Mouse (Mus musculus) liver, adult (tissue): ENCODE data around the gene Sec63.

Experiments
- GATA4 ChIP-seq: IDR thresholded peaks from 2 replicates; pipeline ENCODE4 v1.6.1; 2014; ENCODE audit warnings: mild to moderate bottlenecking, low read length; ENCODE audit not compliant: insufficient replicate concordance

Sec63 gene

DNA sequence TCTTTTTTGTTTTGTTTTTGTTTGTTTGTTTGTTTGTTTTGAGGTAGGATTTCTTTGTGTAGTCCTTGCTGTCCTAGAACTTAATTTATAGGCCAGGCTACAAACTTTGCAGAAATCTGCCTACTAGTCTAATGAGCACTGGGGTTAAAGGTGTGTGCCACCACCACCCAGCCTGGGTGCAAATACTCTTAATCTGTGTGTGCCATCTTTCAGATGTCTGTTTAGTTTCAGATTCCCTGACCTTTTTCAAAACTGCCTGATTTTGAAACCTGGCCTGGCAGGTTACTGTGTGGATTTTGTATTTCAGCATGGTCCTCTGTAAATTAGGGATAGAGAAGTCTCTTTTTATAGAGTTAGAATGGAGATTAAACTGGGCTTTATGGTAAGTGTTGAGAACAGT, 4.0 kb downstream of the Sec63 start:
- TF ChIP-seq GATA4: peak; percentile 88; the same call in 1 of the 2 replicates

DNA sequence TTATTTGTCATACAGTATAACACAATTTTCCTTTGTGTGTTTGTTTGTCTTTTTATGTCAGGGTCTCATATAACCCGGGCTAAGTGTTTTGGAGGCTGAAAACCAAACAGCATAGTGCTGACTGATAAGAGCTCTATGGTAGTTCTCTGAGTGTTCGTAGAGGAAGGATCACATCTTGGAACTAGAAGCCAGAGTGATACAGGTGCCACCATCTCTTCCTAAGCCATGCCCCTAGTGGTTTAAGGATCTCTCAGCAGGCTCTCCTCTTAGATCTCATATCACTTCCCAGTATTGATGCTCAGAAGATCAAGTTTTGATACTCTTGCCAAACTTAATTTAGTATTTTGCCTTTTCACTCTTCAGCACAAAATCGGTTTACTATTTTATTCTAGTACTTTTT, 14.2 kb downstream of the Sec63 start:
- no peak for TF ChIP-seq GATA4

DNA sequence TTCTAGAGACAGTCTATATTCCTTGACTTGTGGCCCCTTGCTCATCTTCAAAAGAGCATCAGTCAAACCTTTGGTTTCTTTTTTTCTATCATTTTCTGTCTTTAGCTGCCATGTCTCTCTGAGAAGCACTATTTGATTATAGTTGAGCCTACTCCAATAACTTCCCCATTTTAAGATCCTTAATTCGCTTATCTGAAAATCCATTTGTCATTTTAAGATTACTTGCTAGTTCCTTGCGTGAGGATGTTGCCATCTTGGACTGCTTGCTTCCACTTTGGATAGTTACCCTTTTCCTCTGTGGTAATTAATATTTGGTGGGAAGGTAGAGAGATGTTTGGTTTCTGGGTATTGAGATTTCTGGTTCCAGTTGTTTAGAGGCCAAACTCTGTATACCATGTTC, 19.5 kb downstream of the Sec63 start:
- TF ChIP-seq GATA4: no peak

DNA sequence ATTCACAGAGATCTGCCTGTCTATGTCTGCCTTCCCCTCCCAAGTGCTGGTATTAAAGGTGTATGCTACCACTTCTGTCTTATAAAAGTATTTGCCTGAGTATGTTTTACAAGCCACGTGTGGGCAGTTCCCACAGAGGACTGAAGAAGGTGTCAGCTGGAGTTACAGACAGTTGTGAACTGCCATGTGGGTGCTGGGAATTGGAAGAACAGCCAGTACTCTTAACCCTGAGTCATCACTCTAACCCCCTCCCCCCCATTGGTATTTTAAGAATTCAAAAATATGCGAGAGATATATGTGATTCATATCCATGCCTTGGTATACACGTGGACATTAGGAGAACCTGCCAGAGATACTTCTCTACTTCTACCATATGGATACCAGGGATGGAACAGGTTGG, 20.4 kb downstream of the Sec63 start:
- no peak for TF ChIP-seq GATA4

DNA sequence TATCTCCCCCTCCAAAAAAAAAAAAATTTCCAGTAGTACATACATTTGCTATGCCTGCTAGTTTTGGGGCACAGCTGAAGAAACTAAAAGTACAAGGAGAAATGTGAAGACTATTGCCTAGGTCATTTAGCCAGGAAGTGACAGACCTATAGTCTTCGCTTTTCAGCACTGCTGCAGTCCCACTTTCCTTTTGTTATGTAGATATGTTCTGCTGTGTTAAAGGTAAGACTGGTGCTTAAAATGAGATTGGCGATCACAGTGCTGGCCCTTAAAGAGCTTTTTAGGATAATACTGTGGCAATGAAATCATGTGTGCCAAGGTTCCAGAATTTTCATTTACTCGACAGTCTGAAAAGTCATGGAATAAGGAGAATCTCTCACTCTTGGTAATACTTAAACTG, 39.6 kb downstream of the Sec63 start:
- TF ChIP-seq GATA4: no peak

DNA sequence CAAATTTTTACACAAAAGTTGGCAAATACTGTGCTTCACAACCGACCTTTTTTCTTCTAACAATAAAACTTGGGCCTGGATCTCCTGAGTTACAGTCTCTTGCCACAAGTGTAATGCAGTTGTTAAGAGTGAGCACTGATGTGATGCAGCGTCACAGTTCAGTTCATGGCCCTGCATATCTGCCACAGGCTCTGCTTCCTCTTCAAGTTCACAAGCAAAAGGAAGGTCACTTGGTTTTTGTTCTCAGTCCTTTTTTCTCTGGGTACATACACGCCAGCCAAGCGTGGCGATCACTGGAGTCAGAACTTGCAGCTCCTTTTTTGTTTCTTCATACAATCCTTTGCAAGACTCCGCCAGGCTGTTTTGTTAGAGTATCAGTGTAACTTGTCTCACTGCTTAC, 64.6 kb downstream of the Sec63 start:
- TF ChIP-seq GATA4: no peak

DNA sequence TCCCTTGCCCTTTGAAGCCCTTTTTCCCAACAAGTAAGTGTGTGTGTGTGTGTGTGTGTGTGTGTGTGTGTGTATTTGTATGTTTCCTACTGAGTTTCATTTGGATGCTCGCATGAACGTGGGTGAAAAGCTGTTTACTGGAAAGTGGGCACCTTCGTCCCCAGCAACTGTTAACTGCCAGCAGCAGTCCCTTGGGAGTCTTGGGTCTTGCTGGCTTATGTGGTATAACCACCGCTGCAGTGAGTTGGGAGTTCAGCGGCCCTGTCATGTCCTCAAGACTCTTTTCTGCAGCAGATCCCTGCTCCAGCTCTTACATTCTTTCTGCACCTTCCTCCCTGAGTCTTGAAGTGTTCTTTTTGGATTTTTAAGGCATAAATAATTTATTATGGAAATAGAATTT, 65.9 kb downstream of the Sec63 start:
- no peak for TF ChIP-seq GATA4

DNA sequence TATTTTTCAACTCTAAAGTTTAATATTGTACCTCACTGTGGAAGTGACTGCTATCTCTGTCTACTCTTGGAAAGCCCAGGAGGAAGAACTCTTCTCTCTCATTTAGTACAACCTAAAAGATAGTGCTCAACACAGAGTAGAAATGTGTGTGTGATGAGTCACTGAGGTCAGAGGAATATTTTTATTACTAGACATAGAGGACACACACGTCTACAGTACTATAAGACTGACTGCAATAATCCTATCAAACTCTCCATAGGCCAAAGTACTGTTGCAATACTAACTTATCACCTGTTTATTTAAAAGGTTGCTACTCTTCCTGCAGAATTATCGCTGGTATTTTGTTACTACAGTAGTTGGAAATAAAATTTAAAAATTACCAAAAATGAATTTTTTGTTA, 68.7 kb downstream of the Sec63 start:
- TF ChIP-seq GATA4: no peak

DNA sequence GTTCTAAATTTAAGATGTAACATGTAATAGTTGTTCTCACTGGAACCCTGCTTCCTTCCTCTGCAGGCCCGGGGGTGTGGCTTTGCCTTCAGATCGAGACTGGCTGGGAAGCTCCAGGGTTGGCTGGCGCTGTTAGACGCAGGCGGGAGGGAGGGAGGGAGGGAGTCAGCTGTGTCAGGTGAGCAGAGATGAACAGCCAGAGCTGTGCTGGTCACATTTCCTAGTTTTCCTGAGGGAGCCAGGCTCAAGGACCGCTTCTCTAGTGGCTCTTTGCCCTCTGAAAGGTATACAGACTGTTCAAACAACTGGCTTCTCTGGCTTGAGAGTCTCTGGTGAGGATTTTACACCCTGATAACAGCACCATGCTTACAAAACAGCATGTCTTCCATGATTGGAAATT, 69.1 kb downstream of the Sec63 start:
- no peak for TF ChIP-seq GATA4

DNA sequence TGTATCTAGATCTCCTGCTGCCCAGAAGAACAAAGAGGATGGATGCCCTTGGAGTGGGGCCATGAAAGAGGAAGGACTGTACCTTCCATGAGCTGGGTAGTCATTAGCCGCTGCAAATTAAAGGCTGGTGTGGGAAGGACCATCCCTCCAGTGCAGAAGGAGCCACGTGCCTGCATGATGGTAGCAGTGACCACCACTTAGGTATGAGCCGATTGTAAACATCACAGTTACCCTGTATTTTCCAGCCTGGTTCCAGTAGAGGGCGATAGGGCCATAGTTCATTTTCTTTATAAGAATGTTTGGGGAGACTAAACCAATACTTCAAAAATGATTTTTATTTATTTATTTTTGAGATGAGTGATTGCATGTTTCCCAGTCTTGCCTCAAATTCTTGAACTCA, 71.4 kb downstream of the Sec63 start:
- TF ChIP-seq GATA4: no peak

DNA sequence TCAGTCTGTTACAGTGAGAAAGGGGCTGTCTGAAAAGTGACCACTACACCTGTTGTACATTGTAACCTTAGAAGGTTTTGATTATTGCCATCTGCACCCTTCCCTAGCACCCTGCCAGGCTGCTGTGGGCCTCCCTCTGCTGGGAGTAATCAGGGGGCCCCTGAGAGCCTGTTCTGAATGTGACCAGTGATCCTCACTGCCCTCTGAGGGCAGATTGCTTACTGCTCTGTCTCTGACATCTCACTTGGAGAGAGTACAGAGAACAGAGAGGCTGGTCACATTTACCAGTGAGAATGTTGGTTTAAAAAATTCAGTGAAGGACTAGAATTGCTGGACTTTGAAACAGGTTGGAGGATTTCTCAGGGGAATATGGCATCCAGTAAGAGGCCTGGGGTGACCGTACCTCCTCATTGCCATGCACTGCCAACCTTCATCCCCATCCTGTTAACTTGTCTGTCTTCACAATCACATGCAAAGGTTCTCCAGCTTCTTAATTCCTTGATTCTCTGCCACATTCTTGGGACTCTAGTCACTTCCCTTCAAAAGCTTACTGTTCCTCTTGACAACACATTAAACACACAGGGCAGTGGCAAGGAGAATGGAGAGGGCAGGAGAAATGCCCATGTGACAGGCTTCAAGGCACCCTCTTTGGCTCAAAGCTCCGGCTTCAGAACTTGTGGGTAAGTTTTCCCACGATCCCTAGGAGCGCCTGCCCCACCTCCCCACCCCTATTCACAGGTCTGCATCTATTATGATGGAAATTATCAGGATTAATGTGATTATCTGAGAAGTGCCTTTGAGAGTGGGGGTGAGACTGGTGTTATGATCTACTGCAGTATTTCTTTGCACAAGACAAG, 72.8 kb downstream of the Sec63 start:
- no peak for TF ChIP-seq GATA4

DNA sequence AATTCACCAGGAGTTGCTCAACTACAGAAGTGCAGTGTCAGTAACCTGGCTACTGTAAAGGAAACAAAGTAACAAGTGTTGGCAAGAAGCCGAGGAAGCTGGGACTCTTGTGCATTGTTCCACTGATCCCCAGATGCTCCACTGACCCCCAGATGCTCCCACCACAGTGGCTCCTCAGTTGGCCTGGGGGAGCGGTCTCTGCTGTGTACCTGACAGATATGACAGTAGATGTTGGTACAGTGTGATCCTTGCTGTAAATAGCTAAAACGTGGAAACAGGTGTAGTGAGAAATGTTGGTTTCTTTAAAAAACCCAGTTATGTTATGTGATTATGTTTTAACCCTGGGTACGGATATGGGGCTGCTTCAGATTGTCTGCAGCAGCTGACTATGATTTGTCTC, 76.8 kb downstream of the Sec63 start:
- no peak for TF ChIP-seq GATA4

DNA sequence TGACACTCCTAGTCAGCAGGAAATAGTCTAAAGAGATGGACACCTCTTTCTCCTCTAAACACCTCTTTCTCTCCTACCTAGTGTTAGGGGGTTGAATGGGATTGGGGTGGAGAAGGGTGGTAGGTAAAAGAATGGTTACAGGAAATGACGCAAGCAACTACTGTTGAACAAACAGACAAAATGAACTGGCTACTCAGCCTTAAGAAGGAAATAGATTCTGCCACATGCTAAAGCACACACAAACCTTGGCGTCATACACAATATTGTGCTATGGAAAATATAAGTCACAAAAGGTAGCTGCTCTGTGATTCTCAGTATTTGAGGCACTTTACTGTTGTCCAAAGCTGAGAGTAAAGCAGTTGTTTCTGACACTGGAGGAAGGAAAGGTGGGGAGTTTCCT, 77.4 kb downstream of the Sec63 start:
- TF ChIP-seq GATA4: no peak

DNA sequence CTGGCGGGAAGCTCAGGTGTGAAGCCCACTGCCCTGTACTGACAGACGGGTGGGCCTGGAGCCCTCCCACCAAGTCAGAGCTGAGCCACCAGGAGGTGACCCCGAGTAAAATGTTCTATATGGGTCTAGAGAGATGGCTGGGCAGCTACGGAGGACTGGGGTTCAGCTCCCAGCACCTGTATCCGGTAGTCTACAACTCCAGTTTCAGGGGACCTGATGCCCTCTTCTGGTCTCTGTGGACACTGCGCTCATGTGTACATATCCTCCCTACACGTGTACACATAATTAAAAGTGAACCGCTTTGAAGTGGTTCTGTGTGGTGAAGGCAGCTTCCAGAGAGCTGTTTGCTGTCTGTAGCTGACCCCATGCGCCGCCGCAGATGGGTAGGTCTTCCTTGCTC, 78.7 kb downstream of the Sec63 start:
- no peak for TF ChIP-seq GATA4

DNA sequence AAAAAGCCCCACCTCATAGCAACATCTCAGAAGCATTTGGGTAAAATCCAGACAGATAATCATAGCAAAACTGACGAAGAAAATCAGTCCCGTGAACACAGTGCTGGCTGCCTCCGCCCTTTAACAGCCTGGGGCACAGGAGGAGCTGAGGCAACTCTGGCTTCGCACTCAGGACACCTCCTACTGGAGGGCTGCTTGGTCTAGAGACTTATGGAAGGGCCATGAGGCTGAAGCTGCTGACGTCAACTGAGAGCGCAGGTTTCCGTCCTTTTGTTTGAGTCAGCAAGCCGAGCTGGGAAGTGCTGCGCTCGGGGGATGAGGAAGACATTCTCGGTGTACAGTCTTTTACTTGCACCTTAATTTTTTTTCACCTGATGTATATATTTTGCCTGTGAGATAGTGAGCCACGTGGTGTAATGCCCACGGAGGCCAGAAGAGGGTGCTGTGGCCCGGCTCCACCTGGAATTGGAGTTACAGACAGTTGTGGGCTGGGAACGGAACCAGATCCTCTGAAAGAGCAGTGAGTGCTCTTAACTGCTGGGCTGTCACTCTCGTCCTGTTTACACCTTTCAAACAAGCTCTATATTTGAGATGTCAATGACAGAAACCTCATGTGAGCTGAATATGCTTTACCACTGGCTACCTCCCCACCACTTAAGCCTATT, 80.4 kb downstream of the Sec63 start:
- no peak for TF ChIP-seq GATA4

DNA sequence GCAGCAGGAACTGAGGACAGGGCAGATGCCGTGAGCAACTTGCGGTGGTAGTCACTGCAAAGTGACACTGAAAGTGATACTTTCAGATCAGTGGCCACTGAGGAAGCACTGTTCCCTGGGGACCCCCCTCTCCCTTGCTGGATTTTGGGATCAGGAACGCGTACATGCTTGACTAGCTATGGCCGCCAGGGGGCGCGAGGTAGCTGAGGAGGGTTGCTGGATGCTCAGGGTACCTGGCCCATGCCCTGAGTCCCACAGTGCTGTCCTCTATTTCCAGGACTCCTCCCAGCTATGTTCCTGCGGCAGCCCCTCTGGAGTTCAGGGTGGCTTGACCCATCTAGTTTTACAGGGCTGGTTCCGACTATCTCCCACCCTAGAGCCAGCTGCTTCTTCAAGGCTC, 81.1 kb downstream of the Sec63 start:
- TF ChIP-seq GATA4: no peak

DNA sequence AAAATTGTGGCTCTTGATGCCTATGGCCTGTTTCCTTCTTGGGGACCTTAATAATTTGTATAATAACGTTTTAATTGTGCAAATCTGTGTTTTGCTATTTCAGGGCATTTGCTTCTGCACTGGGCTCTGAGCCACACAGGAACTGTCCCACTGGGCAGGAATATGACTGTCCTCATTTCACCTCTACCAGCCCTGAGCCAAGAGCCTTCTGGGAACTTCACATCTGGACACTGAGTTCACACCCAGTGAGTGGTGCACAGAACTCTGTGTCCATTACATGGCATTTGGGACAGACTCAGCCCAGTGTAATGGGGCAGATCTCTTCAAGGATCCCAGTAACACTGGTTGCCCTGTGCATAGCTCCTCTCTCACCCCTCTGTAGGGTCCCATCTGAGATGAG, 82.1 kb downstream of the Sec63 start:
- no peak for TF ChIP-seq GATA4
